Mouse (Mus musculus): ENCODE data around the gene Med27. TPM values are rescaled to one million over a fixed set of nuclear protein-coding genes. Genes with fewer than 3 reads are reported as not detected.

The Med27 gene
- polyA plus RNA-seq, 1 experiment from 2014 or later, result 53.8 TPM

DNA sequence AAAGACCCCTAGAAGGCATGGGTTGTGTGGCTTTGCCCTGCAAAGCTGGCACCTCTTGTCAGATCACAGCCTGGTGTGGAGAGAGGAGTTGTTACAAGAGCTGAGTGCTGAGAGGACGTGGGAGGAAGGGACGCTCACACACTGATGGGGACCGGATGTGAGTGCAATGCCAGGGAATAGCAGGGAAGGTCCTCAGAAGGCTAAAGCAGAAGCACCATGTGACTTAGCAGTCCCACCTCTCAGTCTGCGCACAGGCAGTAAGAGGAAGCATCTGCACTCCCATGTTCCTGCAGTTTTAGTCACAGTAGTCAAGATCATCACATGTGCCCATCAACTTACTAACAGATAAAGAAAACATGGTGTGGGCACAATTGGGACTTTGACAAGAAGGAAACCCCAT lies 119.8 kb downstream of the Med27 start:
- Histone ChIP-seq H3K9me3 (no peaks in the 10 kb centered on the region), H3K27me3 (ENCODE audit: insufficient read depth, poor library complexity, severe bottlenecking) (no peaks in the 10 kb centered on the region), H3K4me1 (peaks cover 28% of the 10 kb centered on the region), H3K4me3 (no peak overlapping the region), H3K36me3 (0 out of 2 replicates have a peak, but pooled peaks cover 1% of the 10 kb centered on the region), H3K27ac (no peak overlapping the region; the same call in 1 of the 2 replicates)
- no peak for DNase-seq (ENCODE audit: low spot score)
- WGBS, result 58% methylated on average over 4 of the region's 4 CpGs

- no peaks in the 10 kb centered on the region for H3K27me3 ChIP-seq (ENCODE audit: insufficient read depth, poor library complexity, severe bottlenecking)
- H3K4me3 ChIP-seq, result no peak overlapping the region
- peaks cover 17% of the 10 kb centered on the region for H3K4me1 ChIP-seq
- H3K27ac ChIP-seq, result no peak overlapping the region
- 0 out of 2 replicates have a peak, but pooled peaks cover 2% of the 10 kb centered on the region for H3K36me3 ChIP-seq
- WGBS, result 86% methylated on average over 15 of the region's 15 CpGs
- DNase-seq (ENCODE audit: low spot score), result no peak
- no peaks in the 10 kb centered on the region for H3K9me3 ChIP-seq
Measured at GRCm38 (mm10) chr2:29468517-29468936, 121.9 kb downstream of the Med27 start.

- peaks cover 3% of the 10 kb centered on the region; the same call in 1 of the 2 replicates for H3K4me1 ChIP-seq
- WGBS, result 70% methylated on average over 4 of the region's 4 CpGs
- H3K9me3 ChIP-seq, result no peaks in the 10 kb centered on the region
- H3K4me3 ChIP-seq, result no peak overlapping the region
- no peak for DNase-seq (ENCODE audit: low spot score)
- 0 out of 2 replicates have a peak, but pooled peaks cover 2% of the 10 kb centered on the region for H3K36me3 ChIP-seq
- no peaks in the 10 kb centered on the region for H3K27me3 ChIP-seq (ENCODE audit: insufficient read depth, poor library complexity, severe bottlenecking)
- no peak overlapping the region for H3K27ac ChIP-seq
Measured at GRCm38 (mm10) chr2:29472952-29473437, 126.4 kb downstream of the Med27 start.

DNA sequence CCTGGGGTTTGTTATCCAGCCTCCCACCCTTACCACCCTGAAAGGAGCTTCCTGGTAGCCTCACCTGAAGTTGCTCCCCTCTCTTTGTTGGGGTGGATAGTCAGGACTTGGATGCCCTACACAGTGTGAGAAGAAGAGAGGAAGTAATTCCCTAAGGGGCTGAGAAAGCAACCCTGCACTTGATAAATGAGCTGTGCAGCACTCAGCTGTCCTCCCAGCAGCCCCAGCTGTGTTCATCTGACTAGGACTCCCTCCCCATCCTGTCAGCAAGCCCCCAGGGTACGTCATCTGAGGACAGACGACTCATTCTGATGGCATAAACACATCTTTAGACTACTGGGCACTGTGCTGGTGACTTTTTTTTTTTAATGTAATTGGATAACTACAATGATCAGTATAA lies 127.3 kb downstream of the Med27 start:
- H3K36me3 ChIP-seq, result 0 out of 2 replicates have a peak, but pooled peaks cover 2% of the 10 kb centered on the region
- no peaks in the 10 kb centered on the region for H3K9me3 ChIP-seq
- no peak for DNase-seq (ENCODE audit: low spot score)
- no peaks in the 10 kb centered on the region for H3K27me3 ChIP-seq (ENCODE audit: insufficient read depth, poor library complexity, severe bottlenecking)
- WGBS, result 63% methylated on average over 2 of the region's 2 CpGs
- H3K4me3 ChIP-seq, result no peak overlapping the region
- H3K4me1 ChIP-seq, result peaks cover 3% of the 10 kb centered on the region; the same call in 1 of the 2 replicates
- H3K27ac ChIP-seq, result no peak overlapping the region

DNA sequence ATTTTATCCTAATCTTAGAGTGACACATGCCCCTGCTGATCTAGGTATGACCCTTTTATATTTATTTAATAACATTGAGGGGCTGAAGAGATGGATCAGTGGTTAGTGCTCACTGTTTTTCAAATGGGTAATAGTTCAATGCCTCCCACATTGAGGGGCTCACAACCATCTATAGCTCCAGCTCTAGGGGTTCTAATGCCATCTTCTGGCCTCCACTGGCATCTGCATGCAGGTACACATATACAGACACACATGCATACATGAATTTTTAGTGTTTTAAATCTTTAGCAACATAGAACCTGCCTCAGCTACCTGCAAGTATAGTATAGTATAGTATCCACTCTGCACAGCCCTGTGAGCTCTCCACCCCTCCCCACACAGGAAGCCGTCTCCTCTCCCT lies 130.1 kb downstream of the Med27 start:
- Histone ChIP-seq H3K9me3 (no peaks in the 10 kb centered on the region), H3K36me3 (no peaks in the 10 kb centered on the region), H3K4me3 (no peak overlapping the region), H3K27me3 (ENCODE audit: insufficient read depth, poor library complexity, severe bottlenecking) (no peaks in the 10 kb centered on the region), H3K4me1 (peaks cover 8% of the 10 kb centered on the region; the same call in 1 of the 2 replicates), H3K27ac (no peak overlapping the region)
- 85% methylated on average over 1 of the region's 1 CpGs for WGBS
- DNase-seq (ENCODE audit: low spot score), result no peak

- Histone ChIP-seq H3K27ac (no peak overlapping the region), H3K27me3 (ENCODE audit: insufficient read depth, poor library complexity, severe bottlenecking) (no peaks in the 10 kb centered on the region), H3K4me3 (no peak overlapping the region), H3K4me1 (peaks cover 27% of the 10 kb centered on the region), H3K9me3 (no peaks in the 10 kb centered on the region), H3K36me3 (no peaks in the 10 kb centered on the region)
- no peak for DNase-seq (ENCODE audit: low spot score)
- 59% methylated on average over 8 of the region's 8 CpGs for WGBS
Measured at GRCm38 (mm10) chr2:29481856-29482255, 135.2 kb downstream of the Med27 start.

GRCm38 (mm10) chr2:29482979-29483718 lies 136.5 kb downstream of the Med27 start:
- no peak for DNase-seq (ENCODE audit: low spot score)
- Histone ChIP-seq H3K36me3 (no peaks in the 10 kb centered on the region), H3K9me3 (no peaks in the 10 kb centered on the region), H3K4me1 (peaks cover 27% of the 10 kb centered on the region), H3K27ac (no peak overlapping the region), H3K27me3 (ENCODE audit: insufficient read depth, poor library complexity, severe bottlenecking) (no peaks in the 10 kb centered on the region), H3K4me3 (no peak overlapping the region)
- 58% methylated on average over 9 of the region's 9 CpGs for WGBS

DNA sequence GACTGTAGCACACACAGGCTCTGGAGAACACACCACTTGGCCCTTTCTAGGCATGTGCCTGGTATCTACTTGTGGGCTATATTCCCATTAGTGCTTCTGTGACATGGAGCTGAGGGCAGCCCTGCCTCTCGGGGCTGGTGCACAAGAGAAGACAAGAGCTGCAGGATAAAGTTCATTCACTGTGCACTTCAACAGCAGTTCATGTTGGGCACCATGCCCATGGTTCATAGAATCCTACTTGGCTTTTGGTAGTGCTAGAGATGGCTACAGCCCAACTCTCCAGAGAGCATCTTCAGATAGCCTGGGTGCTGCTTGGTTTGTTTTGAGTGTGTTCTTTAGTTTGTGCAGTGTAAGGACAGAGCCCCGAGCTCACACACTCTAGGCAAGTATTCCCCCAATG lies 138.9 kb downstream of the Med27 start:
- Histone ChIP-seq H3K4me3 (no peak overlapping the region), H3K27ac (no peak overlapping the region), H3K36me3 (no peaks in the 10 kb centered on the region), H3K4me1 (peaks cover 27% of the 10 kb centered on the region), H3K27me3 (ENCODE audit: insufficient read depth, poor library complexity, severe bottlenecking) (no peaks in the 10 kb centered on the region), H3K9me3 (no peaks in the 10 kb centered on the region)
- 84% methylated on average over 2 of the region's 2 CpGs for WGBS
- no peak for DNase-seq (ENCODE audit: low spot score)

DNA sequence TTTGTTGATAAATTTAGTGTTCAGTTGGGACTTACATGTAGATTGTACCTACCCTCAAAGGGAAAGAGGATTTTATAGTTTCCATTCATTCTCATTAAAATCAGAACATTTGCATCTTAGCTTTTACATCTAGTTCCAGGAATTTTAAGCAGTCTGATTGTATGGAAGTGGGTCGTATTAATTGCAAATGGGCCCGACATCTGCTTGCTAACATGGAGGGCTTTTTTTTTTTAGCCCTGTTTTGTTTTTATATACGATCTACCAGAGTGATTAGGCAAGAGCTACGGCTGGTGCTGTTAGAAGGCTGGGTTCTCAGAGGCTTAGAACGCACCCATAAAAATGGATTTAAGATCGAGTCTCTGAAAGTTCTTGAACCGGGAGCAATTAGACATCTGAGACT lies 139.9 kb downstream of the Med27 start:
- no peak overlapping the region for H3K27ac ChIP-seq
- 89% methylated on average over 7 of the region's 7 CpGs for WGBS
- H3K4me1 ChIP-seq, result peaks cover 24% of the 10 kb centered on the region

DNA sequence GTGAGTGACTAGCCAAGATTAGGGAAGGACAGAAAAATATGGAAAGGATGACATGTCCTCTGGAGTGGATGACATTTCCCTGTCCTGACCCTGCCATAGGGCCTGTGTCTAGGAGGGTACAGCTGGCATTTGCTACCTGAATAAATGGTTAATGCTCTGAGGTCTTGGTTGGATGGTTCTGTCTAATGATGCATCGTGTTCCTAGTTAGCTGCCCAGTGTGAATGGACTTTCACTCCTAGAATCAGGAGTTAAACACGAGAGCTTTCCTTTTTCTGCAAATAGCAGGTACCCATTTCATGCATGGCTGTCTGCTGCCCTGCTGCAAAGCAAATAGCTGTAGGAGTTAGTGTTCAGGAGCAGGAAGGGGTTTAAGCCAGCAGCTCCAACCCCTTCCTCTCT lies 141.0 kb downstream of the Med27 start:
- no peak overlapping the region for H3K4me3 ChIP-seq
- peaks cover 14% of the 10 kb centered on the region for H3K4me1 ChIP-seq
- 84% methylated on average over 2 of the region's 2 CpGs for WGBS
- no peaks in the 10 kb centered on the region for H3K9me3 ChIP-seq
- DNase-seq (ENCODE audit: low spot score), result no peak
- H3K27ac ChIP-seq, result no peak overlapping the region
- no peaks in the 10 kb centered on the region for H3K27me3 ChIP-seq (ENCODE audit: insufficient read depth, poor library complexity, severe bottlenecking)
- H3K36me3 ChIP-seq, result no peaks in the 10 kb centered on the region

More for the DNA sequence above, 139.9 kb downstream of the Med27 start:
- Histone ChIP-seq H3K4me3 (no peak overlapping the region), H3K27me3 (ENCODE audit: insufficient read depth, poor library complexity, severe bottlenecking) (no peaks in the 10 kb centered on the region), H3K36me3 (no peaks in the 10 kb centered on the region), H3K9me3 (no peaks in the 10 kb centered on the region)
- DNase-seq (ENCODE audit: low spot score), result no peak

DNA sequence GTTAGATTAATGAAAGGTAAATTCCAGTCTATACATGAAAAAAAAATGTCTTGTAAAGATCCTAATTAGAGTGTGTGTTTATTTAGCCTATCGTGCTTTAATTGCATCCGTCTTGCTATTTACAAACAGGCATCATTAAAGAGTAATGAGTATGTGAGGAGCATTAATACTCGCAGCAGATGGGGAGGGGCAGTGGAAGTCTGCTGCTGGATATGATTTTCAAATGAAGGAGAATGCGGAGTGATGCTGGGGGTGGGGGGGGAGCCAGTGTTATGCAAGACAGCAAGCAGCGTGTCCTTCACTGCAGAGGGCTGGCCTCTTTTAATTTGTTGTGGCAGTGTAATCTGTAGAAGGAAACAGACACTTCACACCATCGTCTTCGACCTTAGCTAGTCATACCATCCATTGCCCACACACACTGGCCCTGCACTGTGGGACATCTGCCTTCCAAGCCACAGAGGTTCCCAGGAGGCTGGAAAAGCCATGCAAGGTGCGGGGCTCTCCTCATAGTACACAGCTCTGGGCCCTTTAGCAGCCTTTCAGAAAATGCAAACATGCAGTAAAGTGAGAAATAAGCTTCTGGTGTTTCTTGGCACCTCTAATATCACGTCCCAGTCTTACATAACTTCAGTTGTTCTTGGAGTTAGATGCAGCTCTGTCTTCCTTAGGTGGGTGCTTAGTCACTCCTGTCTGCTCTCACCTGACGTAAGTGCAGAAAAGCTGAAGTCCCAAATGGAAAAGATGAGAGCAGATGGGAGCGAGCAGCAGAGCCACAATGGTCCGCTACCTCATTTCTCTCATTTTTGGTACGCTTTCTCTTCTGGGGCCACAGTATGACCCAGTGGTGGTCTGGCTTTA lies 142.0 kb downstream of the Med27 start:
- 82% methylated on average over 13 of the region's 13 CpGs for WGBS
- H3K27me3 ChIP-seq (ENCODE audit: insufficient read depth, poor library complexity, severe bottlenecking), result no peaks in the 10 kb centered on the region
- DNase-seq (ENCODE audit: low spot score), result no peak
- H3K4me1 ChIP-seq, result peaks cover 16% of the 10 kb centered on the region
- no peak overlapping the region for H3K4me3 ChIP-seq
- H3K27ac ChIP-seq, result no peak overlapping the region
- H3K9me3 ChIP-seq, result no peaks in the 10 kb centered on the region
- H3K36me3 ChIP-seq, result no peaks in the 10 kb centered on the region

DNA sequence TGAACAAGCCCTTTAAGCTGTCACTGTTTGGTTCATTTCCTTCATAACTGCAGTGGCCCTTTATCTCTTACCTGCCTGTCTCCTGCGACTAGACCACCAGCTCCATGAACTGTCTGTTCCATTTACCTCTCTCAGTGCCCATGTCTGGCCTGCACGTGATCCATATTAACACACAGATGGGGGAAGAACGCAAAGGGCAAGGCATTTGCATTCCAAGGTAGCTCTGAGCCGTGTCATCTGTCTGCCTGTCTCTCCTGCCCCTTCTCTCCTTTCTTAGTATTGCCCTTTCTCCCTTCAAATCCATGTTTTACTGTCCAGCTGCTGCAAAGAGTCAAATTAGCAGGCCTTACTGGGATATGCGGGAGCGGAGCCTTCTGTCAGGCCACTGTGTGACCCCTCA lies 145.0 kb downstream of the Med27 start:
- Histone ChIP-seq H3K4me3 (no peak overlapping the region), H3K36me3 (no peaks in the 10 kb centered on the region), H3K27ac (no peak overlapping the region), H3K27me3 (ENCODE audit: insufficient read depth, poor library complexity, severe bottlenecking) (no peaks in the 10 kb centered on the region), H3K9me3 (no peaks in the 10 kb centered on the region), H3K4me1 (peaks cover 18% of the 10 kb centered on the region)
- DNase-seq (ENCODE audit: low spot score), result no peak
- 80% methylated on average over 6 of the region's 6 CpGs for WGBS
